Mouse (Mus musculus) B cell, adult 2 months (primary cell): ENCODE data around the gene Nrsn2.
A peak's percentile ranks its signal among the peaks of the same experiment; 100 is the strongest.

Experiments
- DNase-seq, 2 experiments: peaks; one replicate each; pipeline ENCODE4 v3.0.0; 2022

The Nrsn2 gene

GRCm38 (mm10) chr2:152376345-152376741, at the start of gene Nrsn2:
TSS of gene Nrsn2 (minus strand) at chr2:152376638.
- no peak for DNase-seq

GRCm38 (mm10) chr2:152415786-152416185, 39.3 kb upstream of the Nrsn2 start:
- DNase-seq: no peak

GRCm38 (mm10) chr2:152415287-152415686, 38.8 kb upstream of the Nrsn2 start, which contains the start of gene 6820408C15Rik:
TSS of gene 6820408C15Rik (plus strand) at chr2:152415587.
- no peak for DNase-seq

- DNase-seq: peak; percentile 56 to 57
Measured at GRCm38 (mm10) chr2:152414591-152415165, 38.2 kb upstream of the Nrsn2 start, which contains the start of gene Zcchc3. TSS of gene Zcchc3 (minus strand) at chr2:152415027.

GRCm38 (mm10) chr2:152413765-152414584, 37.5 kb upstream of the Nrsn2 start:
- peak; percentile 29 to 34 for DNase-seq

GRCm38 (mm10) chr2:152413158-152413764, 36.8 kb upstream of the Nrsn2 start:
- no peak for DNase-seq

- DNase-seq: no peak
Measured at GRCm38 (mm10) chr2:152412526-152413157, 36.2 kb upstream of the Nrsn2 start.

GRCm38 (mm10) chr2:152411471-152411870, 35.0 kb upstream of the Nrsn2 start:
- no peak for DNase-seq

GRCm38 (mm10) chr2:152410971-152411371, 34.5 kb upstream of the Nrsn2 start:
- DNase-seq: no peak

- DNase-seq: no peak
Measured at GRCm38 (mm10) chr2:152409781-152410180, 33.3 kb upstream of the Nrsn2 start.

GRCm38 (mm10) chr2:152406126-152406525, 29.7 kb upstream of the Nrsn2 start:
- DNase-seq: peak; percentile 86 to 87

GRCm38 (mm10) chr2:152399122-152399542, 22.7 kb upstream of the Nrsn2 start:
- no peak for DNase-seq

GRCm38 (mm10) chr2:152398691-152399090, 22.3 kb upstream of the Nrsn2 start:
- peak; percentile 97 for DNase-seq

GRCm38 (mm10) chr2:152397680-152398435, 21.4 kb upstream of the Nrsn2 start, which contains the start of gene Sox12:
TSS of gene Sox12 (minus strand) at chr2:152398063.
- peak; percentile 98 for DNase-seq

GRCm38 (mm10) chr2:152397004-152397589, 20.7 kb upstream of the Nrsn2 start:
- DNase-seq: peak; percentile 73

GRCm38 (mm10) chr2:152396110-152397003, 19.9 kb upstream of the Nrsn2 start:
- peak; percentile 74 to 80 for DNase-seq

GRCm38 (mm10) chr2:152395271-152395920, 19.0 kb upstream of the Nrsn2 start:
- peak in 1 of 2 experiments; percentile 10 for DNase-seq

- DNase-seq: no peak
Measured at GRCm38 (mm10) chr2:152393225-152394017, 17.0 kb upstream of the Nrsn2 start.

GRCm38 (mm10) chr2:152392786-152393185, 16.3 kb upstream of the Nrsn2 start:
- peak; percentile 48 to 65 for DNase-seq
